Mouse (Mus musculus): Measurements from ENCODE around the gene Msh6.

- TF ChIP-seq POLR2AphosphoS5 (IDR thresholded peaks at IDR 0.05; ENCODE audit: insufficient replicate concordance, low read depth, low read length): no peak
- no peak for TF ChIP-seq TAL1 (conservative IDR thresholded peaks at IDR 0.05; ENCODE audit: low read depth, low read length)
These were observed 22.9 kb downstream of the Msh6 start for GRCm38 (mm10) chr17:87997808-87998207.
